ENCODE assay signal across 8 mouse cellular contexts in genomic region chr7:141294479-141294878, GRCm38 (mm10). TPM values are rescaled to one million over a fixed set of nuclear protein-coding genes. Genes with fewer than 3 reads are reported as not detected.
DNase-seq lines count a peak whose midpoint lies in the region; ATAC-seq lines count a peak whose summit lies in the region.

No protein-coding gene starts in this region.

- H3K4me1 ChIP-seq in liver, embryonic 11.5 days (replicated peaks; ENCODE audit: control insufficient read depth, insufficient read depth, low read length), result peaks cover 9% of the 10 kb centered on the region
- H3K4me1 ChIP-seq in forebrain, embryonic 11.5 days (replicated peaks; ENCODE audit: control insufficient read depth, insufficient read depth, low read length), result peaks cover 12% of the 10 kb centered on the region
- peaks cover 31% of the 10 kb centered on the region for H3K4me1 ChIP-seq in limb, embryonic 12.5 days (replicated peaks)
- peaks cover 31% of the 10 kb centered on the region for H3K4me1 ChIP-seq in neural tube, embryonic 12.5 days

- H3K27me3 ChIP-seq in liver, embryonic 11.5 days (replicated peaks; ENCODE audit: control insufficient read depth, insufficient read depth, low read length), result peaks cover 63% of the 10 kb centered on the region
- peaks cover 52% of the 10 kb centered on the region for H3K27me3 ChIP-seq in forebrain, embryonic 11.5 days (ENCODE audit: control insufficient read depth, insufficient read depth, low read length)
- H3K27me3 ChIP-seq in limb, embryonic 12.5 days, result peaks cover 67% of the 10 kb centered on the region
- peaks cover 59% of the 10 kb centered on the region for H3K27me3 ChIP-seq in neural tube, embryonic 12.5 days (replicated peaks)

- no peak overlapping the region for H3K27ac ChIP-seq in liver, embryonic 11.5 days (ENCODE audit: low read depth, low read length)
- no peak overlapping the region for H3K27ac ChIP-seq in forebrain, embryonic 11.5 days (ENCODE audit: low read depth, low read length)
- H3K27ac ChIP-seq in limb, embryonic 12.5 days, result no peak overlapping the region
- no peak overlapping the region for H3K27ac ChIP-seq in neural tube, embryonic 12.5 days

- no peaks in the 10 kb centered on the region for H3K9me3 ChIP-seq in liver, embryonic 11.5 days (ENCODE audit: control insufficient read depth, low read length)
- no peaks in the 10 kb centered on the region for H3K9me3 ChIP-seq in forebrain, embryonic 11.5 days (ENCODE audit: control insufficient read depth, low read length)
- H3K9me3 ChIP-seq in limb, embryonic 12.5 days, result no peaks in the 10 kb centered on the region
- H3K9me3 ChIP-seq in neural tube, embryonic 12.5 days, result no peaks in the 10 kb centered on the region

- no peak overlapping the region; the same call in 1 of the 2 replicates for H3K9ac ChIP-seq in liver, embryonic 11.5 days (ENCODE audit: low read depth, low read length)
- H3K9ac ChIP-seq in forebrain, embryonic 11.5 days (ENCODE audit: low read length), result no peak overlapping the region
- peak overlapping the region; percentile 55; the same call in 1 of the 2 replicates for H3K9ac ChIP-seq in limb, embryonic 12.5 days (replicated peaks)
- H3K9ac ChIP-seq in neural tube, embryonic 12.5 days, result peak overlapping the region; percentile 38; the same call in 1 of the 2 replicates

- H3K4me2 ChIP-seq in liver, embryonic 11.5 days, result peak overlapping the region; percentile 61
- peak overlapping the region; percentile 59 for H3K4me2 ChIP-seq in forebrain, embryonic 11.5 days (ENCODE audit: low read depth, low read length, severe bottlenecking)
- peak overlapping the region; percentile 76 for H3K4me2 ChIP-seq in limb, embryonic 12.5 days
- H3K4me2 ChIP-seq in neural tube, embryonic 12.5 days (replicated peaks), result peak overlapping the region; percentile 68

- peak overlapping the region; percentile 37 for H3K4me3 ChIP-seq in liver, embryonic 11.5 days (ENCODE audit: low read depth, low read length)
- peak overlapping the region; percentile 27 for H3K4me3 ChIP-seq in forebrain, embryonic 11.5 days (ENCODE audit: low read depth, low read length)
- peak overlapping the region; percentile 44 for H3K4me3 ChIP-seq in limb, embryonic 12.5 days (replicated peaks)
- peak overlapping the region; percentile 29 for H3K4me3 ChIP-seq in neural tube, embryonic 12.5 days

- peak; percentile 47 for DNase-seq in liver, embryonic 11.5 days (ENCODE audit: low spot score)
- no peak for DNase-seq in liver
- DNase-seq in forebrain, embryonic 11.5 days (ENCODE audit: low spot score), result no peak
- DNase-seq in thymus, postnatal 14 days, result no peak
- no peak for DNase-seq in layer of hippocampus, adult 9-11 months
- DNase-seq in MN1 (ENCODE audit: low spot score), result no peak

- 7% methylated on average over 22 of the region's 22 CpGs for WGBS in liver, embryonic 11.5 days
- 3% methylated on average over 22 of the region's 22 CpGs for WGBS in forebrain, embryonic 11.5 days
- 7% methylated on average over 22 of the region's 22 CpGs for WGBS in limb, embryonic 12.5 days
- WGBS in neural tube, embryonic 12.5 days, result 6% methylated on average over 22 of the region's 22 CpGs

- H3K36me3 ChIP-seq in liver, embryonic 11.5 days (ENCODE audit: control insufficient read depth, insufficient read depth, low read length), result peaks cover 3% of the 10 kb centered on the region; the same call in 1 of the 2 replicates
- no peaks in the 10 kb centered on the region; the same call in 1 of the 2 replicates for H3K36me3 ChIP-seq in forebrain, embryonic 11.5 days (ENCODE audit: control insufficient read depth, insufficient read depth, low read length)
- peaks cover 29% of the 10 kb centered on the region for H3K36me3 ChIP-seq in limb, embryonic 12.5 days
- peaks cover 18% of the 10 kb centered on the region for H3K36me3 ChIP-seq in neural tube, embryonic 12.5 days

- ATAC-seq in liver, embryonic 11.5 days (replicated peaks; ENCODE audit: low FRiP score), result no peak
- no peak for ATAC-seq in forebrain, embryonic 11.5 days (replicated peaks; ENCODE audit: low FRiP score)
- no peak for ATAC-seq in limb, embryonic 12.5 days (ENCODE audit: insufficient number of reproducible peaks, insufficient read depth, low FRiP score, low TSS enrichment, low read depth)
- no peak; the same call in 1 of the 2 replicates for ATAC-seq in neural tube, embryonic 12.5 days (ENCODE audit: low FRiP score, low read depth)

RNA-seq across cellular contexts. Expression of gene Drd4, which starts 2.7 kb away (rescaled TPM):
- polyA plus RNA-seq in liver, embryonic 11.5 days (2014; fragmentation: Nextera tagmentation; extraction: Ambion mirVana), result 0.16 and 0.17 TPM in 2 replicates
- 0.24 and 0.43 TPM in 2 replicates for polyA plus RNA-seq in forebrain, embryonic 11.5 days (2014; fragmentation: Nextera tagmentation; extraction: Ambion mirVana)
- polyA plus RNA-seq in limb, embryonic 12.5 days (2016; fragmentation: Nextera tagmentation; extraction: Ambion mirVana), result 1.6 TPM in 2 replicates
- polyA plus RNA-seq in neural tube, embryonic 12.5 days (2016; fragmentation: Nextera tagmentation; extraction: Ambion mirVana), result 0.82 and 0.94 TPM in 2 replicates

RNA-seq across cellular contexts. Expression of gene Sct, which starts 15.5 kb away (rescaled TPM):
- polyA plus RNA-seq in liver, embryonic 11.5 days (2014; fragmentation: Nextera tagmentation; extraction: Ambion mirVana), result 1.2 and 1.6 TPM in 2 replicates
- 2.5 TPM in 2 replicates for polyA plus RNA-seq in forebrain, embryonic 11.5 days (2014; fragmentation: Nextera tagmentation; extraction: Ambion mirVana)
- polyA plus RNA-seq in limb, embryonic 12.5 days (2016; fragmentation: Nextera tagmentation; extraction: Ambion mirVana), result 10.5 and 11.4 TPM in 2 replicates
- 4.5 and 7.1 TPM in 2 replicates for polyA plus RNA-seq in neural tube, embryonic 12.5 days (2016; fragmentation: Nextera tagmentation; extraction: Ambion mirVana)

RNA-seq across cellular contexts. Expression of gene Cdhr5, which starts 17.9 kb away (rescaled TPM):
- 0.44 and 0.53 TPM in 2 replicates for polyA plus RNA-seq in liver, embryonic 11.5 days (2014; fragmentation: Nextera tagmentation; extraction: Ambion mirVana)
- polyA plus RNA-seq in forebrain, embryonic 11.5 days (2014; fragmentation: Nextera tagmentation; extraction: Ambion mirVana), result not detected in 2 replicates
- not detected in 2 replicates for polyA plus RNA-seq in limb, embryonic 12.5 days (2016; fragmentation: Nextera tagmentation; extraction: Ambion mirVana)
- not detected in 2 replicates for polyA plus RNA-seq in neural tube, embryonic 12.5 days (2016; fragmentation: Nextera tagmentation; extraction: Ambion mirVana)

RNA-seq across cellular contexts. Expression of gene Irf7, which starts 28.2 kb away (rescaled TPM):
- 4.0 and 4.1 TPM in 2 replicates for polyA plus RNA-seq in liver, embryonic 11.5 days (2014; fragmentation: Nextera tagmentation; extraction: Ambion mirVana)
- polyA plus RNA-seq in forebrain, embryonic 11.5 days (2014; fragmentation: Nextera tagmentation; extraction: Ambion mirVana), result 0.57 and 1.2 TPM in 2 replicates
- 0.51 and 1.0 TPM in 2 replicates for polyA plus RNA-seq in limb, embryonic 12.5 days (2016; fragmentation: Nextera tagmentation; extraction: Ambion mirVana)
- polyA plus RNA-seq in neural tube, embryonic 12.5 days (2016; fragmentation: Nextera tagmentation; extraction: Ambion mirVana), result 1.0 and 1.7 TPM in 2 replicates

RNA-seq across cellular contexts. Expression of gene Deaf1, which starts 33.0 kb away (rescaled TPM):
- 48.6 and 54.0 TPM in 2 replicates for polyA plus RNA-seq in liver, embryonic 11.5 days (2014; fragmentation: Nextera tagmentation; extraction: Ambion mirVana)
- 74.2 and 80.8 TPM in 2 replicates for polyA plus RNA-seq in forebrain, embryonic 11.5 days (2014; fragmentation: Nextera tagmentation; extraction: Ambion mirVana)
- 61.8 and 66.5 TPM in 2 replicates for polyA plus RNA-seq in limb, embryonic 12.5 days (2016; fragmentation: Nextera tagmentation; extraction: Ambion mirVana)
- polyA plus RNA-seq in neural tube, embryonic 12.5 days (2016; fragmentation: Nextera tagmentation; extraction: Ambion mirVana), result 98.9 and 108 TPM in 2 replicates

Comparison
In these comparisons a context has a peak if more than half of its experiments do, and no peak if none do; other contexts are left out.
1. H3K9ac ChIP-seq: peak in limb, embryonic 12.5 days (single experiment) and neural tube, embryonic 12.5 days (single experiment); none in liver, embryonic 11.5 days (single experiment) and forebrain, embryonic 11.5 days (single experiment).
2. Peak in every context shown above with its lines, with median percentiles within 50 percentile points of each other: H3K4me2 ChIP-seq and H3K4me3 ChIP-seq.